Mouse (Mus musculus): ENCODE data around the gene Prrg2. TPM values are rescaled to one million over a fixed set of nuclear protein-coding genes. Genes with fewer than 3 reads are reported as not detected.

Gene Prrg2
- total RNA-seq, 1 experiment = 11.4 TPM

DNA sequence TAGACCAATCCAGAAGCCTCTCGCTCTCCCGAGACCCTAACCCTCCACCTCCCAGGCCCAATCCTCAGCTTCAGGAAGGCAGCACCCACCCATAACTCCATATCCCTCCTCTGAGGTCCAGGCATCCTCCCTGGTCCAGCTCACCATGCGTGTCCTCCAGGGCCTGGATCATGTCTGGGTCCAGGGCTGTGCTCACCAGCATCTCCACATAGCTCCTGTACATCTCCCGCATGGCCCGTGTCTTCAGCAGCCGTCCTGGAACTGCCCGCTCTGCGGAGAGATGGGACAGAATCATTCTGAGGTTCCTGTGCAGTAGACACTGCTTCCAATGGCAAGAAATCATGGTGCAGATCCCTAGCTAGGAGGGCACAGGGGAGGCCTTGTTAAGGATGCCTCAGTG, 31.6 kb downstream of the Prrg2 start:
- H3K36me3 ChIP-seq (ENCODE audit: control insufficient read depth, insufficient read depth, low read length, poor library complexity, severe bottlenecking) = peaks cover 66% of the 10 kb centered on the region
- in situ Hi-C loops (cut with MboI; ENCODE audit: low sequenced_read_pairs in 2 of 2, unreplicated experiment in 2 of 2) = no loop called here
- H3K4me3 ChIP-seq (ENCODE audit: insufficient read depth in 1 of 2, low read depth in 1 of 2, low read length in 2 of 2, poor library complexity in 1 of 2, severe bottlenecking in 1 of 2) = no peak overlapping the region
- H3K9me3 ChIP-seq (ENCODE audit: control insufficient read depth, insufficient read depth, low read depth, low read length) = no peaks in the 10 kb centered on the region
- H3K27ac ChIP-seq (ENCODE audit: insufficient read depth, low read depth, low read length, poor library complexity, severe bottlenecking) = no peak overlapping the region
- peaks cover 0 to 7% of the 10 kb centered on the region in 2 experiments; a peak in 1 of 4 replicates for H3K4me1 ChIP-seq (ENCODE audit: control insufficient read depth in 2 of 2, insufficient read depth in 2 of 2, low read length in 2 of 2, poor library complexity in 1 of 2)
- no peak overlapping the region for H3K9ac ChIP-seq (ENCODE audit: insufficient read depth, low read depth, low read length, poor library complexity, severe bottlenecking)
- no peak for TF ChIP-seq MAFK (IDR thresholded peaks at IDR 0.05; ENCODE audit: insufficient read depth, low read depth, low read length)
- TF ChIP-seq ZNF384 (IDR thresholded peaks at IDR 0.05; ENCODE audit: low read depth, low read length) = no peak
- no peak for TF ChIP-seq ZC3H11A (IDR thresholded peaks at IDR 0.05; ENCODE audit: borderline replicate concordance, low read depth, low read length)
- no peak for TF ChIP-seq HCFC1 (IDR thresholded peaks at IDR 0.05; ENCODE audit: borderline replicate concordance, insufficient read depth, low read length)
- TF ChIP-seq CHD2 (IDR thresholded peaks at IDR 0.05; ENCODE audit: low read depth, low read length) = no peak
- DNase-seq (ENCODE audit: low read depth, low spot score) = no peak

DNA sequence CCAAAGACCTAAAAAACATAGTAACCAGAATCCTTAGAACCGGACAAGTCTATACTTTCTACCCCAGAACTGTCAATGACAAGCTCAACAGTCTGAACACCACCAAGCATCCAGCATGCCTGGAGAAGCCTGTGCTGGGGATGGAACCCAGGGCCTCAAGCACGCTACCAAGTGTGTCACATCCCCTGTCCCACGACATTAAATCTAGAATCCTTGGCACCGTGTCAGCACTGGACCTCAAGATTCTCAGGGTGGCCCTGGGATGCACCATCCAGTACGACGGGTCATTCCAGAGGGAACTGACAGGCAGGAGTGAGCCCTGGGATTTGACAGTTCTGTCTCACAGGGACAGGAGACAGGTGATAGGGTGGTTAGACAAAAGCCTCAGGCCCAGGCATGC, 32.5 kb downstream of the Prrg2 start:
- no peak overlapping the region for H3K9ac ChIP-seq (ENCODE audit: insufficient read depth, low read depth, low read length, poor library complexity, severe bottlenecking)

DNA sequence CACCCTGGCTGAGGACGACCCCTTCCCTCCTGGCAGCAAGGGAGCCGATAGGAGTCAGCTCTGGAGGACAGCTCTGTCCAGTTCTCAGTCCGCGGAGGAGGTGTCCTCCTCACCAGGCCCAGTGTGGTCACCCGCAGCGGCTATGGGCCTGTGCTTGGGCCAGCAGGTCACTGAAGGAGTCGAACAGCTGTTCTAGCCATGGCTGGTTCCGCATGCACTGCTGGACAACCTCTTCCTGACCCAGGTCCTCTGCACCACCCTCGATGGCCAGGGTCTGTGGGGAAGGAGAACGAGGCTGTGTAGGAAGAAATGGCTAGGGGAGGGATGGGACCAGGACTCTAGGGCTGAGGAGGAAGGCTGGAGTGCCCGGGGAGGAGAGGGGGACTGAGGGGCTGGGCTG, 34.1 kb downstream of the Prrg2 start:
- no peak for DNase-seq (ENCODE audit: low read depth, low spot score)
- in situ Hi-C loops (cut with MboI; ENCODE audit: low sequenced_read_pairs in 2 of 2, unreplicated experiment in 2 of 2) = no loop called here

More for the DNA sequence above, 32.5 kb downstream of the Prrg2 start:
- H3K9me3 ChIP-seq (ENCODE audit: control insufficient read depth, insufficient read depth, low read depth, low read length) = no peaks in the 10 kb centered on the region
- peaks cover 63% of the 10 kb centered on the region for H3K36me3 ChIP-seq (ENCODE audit: control insufficient read depth, insufficient read depth, low read length, poor library complexity, severe bottlenecking)
- in situ Hi-C loops (cut with MboI; ENCODE audit: low sequenced_read_pairs in 2 of 2, unreplicated experiment in 2 of 2) = no loop called here
- H3K27ac ChIP-seq (ENCODE audit: insufficient read depth, low read depth, low read length, poor library complexity, severe bottlenecking) = no peak overlapping the region
- TF ChIP-seq HCFC1 (IDR thresholded peaks at IDR 0.05; ENCODE audit: borderline replicate concordance, insufficient read depth, low read length) (no peak), ZC3H11A (IDR thresholded peaks at IDR 0.05; ENCODE audit: borderline replicate concordance, low read depth, low read length) (no peak), MAFK (IDR thresholded peaks at IDR 0.05; ENCODE audit: insufficient read depth, low read depth, low read length) (no peak), CHD2 (IDR thresholded peaks at IDR 0.05; ENCODE audit: low read depth, low read length) (no peak), ZNF384 (IDR thresholded peaks at IDR 0.05; ENCODE audit: low read depth, low read length) (no peak)
- H3K4me1 ChIP-seq (ENCODE audit: control insufficient read depth in 2 of 2, insufficient read depth in 2 of 2, low read length in 2 of 2, poor library complexity in 1 of 2) = peaks cover 0 to 7% of the 10 kb centered on the region in 2 experiments; a peak in 1 of 4 replicates
- no peak overlapping the region for H3K4me3 ChIP-seq (ENCODE audit: insufficient read depth in 1 of 2, low read depth in 1 of 2, low read length in 2 of 2, poor library complexity in 1 of 2, severe bottlenecking in 1 of 2)
- DNase-seq (ENCODE audit: low read depth, low spot score) = no peak

DNA sequence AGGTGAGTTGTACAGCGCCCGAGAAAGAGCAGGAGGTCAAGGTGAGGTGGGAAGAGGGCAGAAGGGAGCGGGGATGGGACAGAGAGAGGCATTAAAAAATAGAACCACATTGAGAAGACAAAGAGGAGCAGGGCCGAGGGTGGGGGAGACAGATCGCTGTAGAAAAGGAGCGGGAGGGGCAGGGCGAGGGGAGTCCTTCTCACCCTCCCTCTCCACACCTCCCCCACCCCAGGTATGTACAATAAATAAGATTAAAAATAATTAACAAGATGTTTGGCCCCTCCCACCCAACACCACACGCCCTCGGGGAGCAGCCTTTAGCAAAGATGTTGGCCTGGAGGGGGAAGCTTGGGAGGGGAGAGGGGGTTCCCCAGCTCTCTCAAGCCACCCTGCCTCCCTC, 34.7 kb downstream of the Prrg2 start:
- no peak for TF ChIP-seq MAFK (IDR thresholded peaks at IDR 0.05; ENCODE audit: insufficient read depth, low read depth, low read length)
- no peak for TF ChIP-seq ZC3H11A (IDR thresholded peaks at IDR 0.05; ENCODE audit: borderline replicate concordance, low read depth, low read length)
- TF ChIP-seq HCFC1 (IDR thresholded peaks at IDR 0.05; ENCODE audit: borderline replicate concordance, insufficient read depth, low read length) = no peak
- no peak for TF ChIP-seq CHD2 (IDR thresholded peaks at IDR 0.05; ENCODE audit: low read depth, low read length)
- DNase-seq (ENCODE audit: low read depth, low spot score) = no peak
- no peak overlapping the region for H3K9ac ChIP-seq (ENCODE audit: insufficient read depth, low read depth, low read length, poor library complexity, severe bottlenecking)
- in situ Hi-C loops (cut with MboI; ENCODE audit: low sequenced_read_pairs in 2 of 2, unreplicated experiment in 2 of 2) = no loop called here
- peaks cover 44% of the 10 kb centered on the region for H3K36me3 ChIP-seq (ENCODE audit: control insufficient read depth, insufficient read depth, low read length, poor library complexity, severe bottlenecking)
- H3K27ac ChIP-seq (ENCODE audit: insufficient read depth, low read depth, low read length, poor library complexity, severe bottlenecking) = peak overlapping the region; percentile 25; the same call in 1 of the 2 replicates
- no peak overlapping the region for H3K4me3 ChIP-seq (ENCODE audit: insufficient read depth in 1 of 2, low read depth in 1 of 2, low read length in 2 of 2, poor library complexity in 1 of 2, severe bottlenecking in 1 of 2)
- peaks cover 0 to 11% of the 10 kb centered on the region in 2 experiments; a peak in 1 of 4 replicates for H3K4me1 ChIP-seq (ENCODE audit: control insufficient read depth in 2 of 2, insufficient read depth in 2 of 2, low read length in 2 of 2, poor library complexity in 1 of 2)
- H3K9me3 ChIP-seq (ENCODE audit: control insufficient read depth, insufficient read depth, low read depth, low read length) = no peaks in the 10 kb centered on the region

More for the DNA sequence above, 34.1 kb downstream of the Prrg2 start:
- no peak overlapping the region for H3K27ac ChIP-seq (ENCODE audit: insufficient read depth, low read depth, low read length, poor library complexity, severe bottlenecking)
- no peak for TF ChIP-seq ZC3H11A (IDR thresholded peaks at IDR 0.05; ENCODE audit: borderline replicate concordance, low read depth, low read length)
- TF ChIP-seq ZNF384 (IDR thresholded peaks at IDR 0.05; ENCODE audit: low read depth, low read length) = no peak
- TF ChIP-seq CHD2 (IDR thresholded peaks at IDR 0.05; ENCODE audit: low read depth, low read length) = no peak
- TF ChIP-seq MAFK (IDR thresholded peaks at IDR 0.05; ENCODE audit: insufficient read depth, low read depth, low read length) = no peak
- TF ChIP-seq HCFC1 (IDR thresholded peaks at IDR 0.05; ENCODE audit: borderline replicate concordance, insufficient read depth, low read length) = no peak
- H3K36me3 ChIP-seq (ENCODE audit: control insufficient read depth, insufficient read depth, low read length, poor library complexity, severe bottlenecking) = peaks cover 48% of the 10 kb centered on the region
- no peaks in the 10 kb centered on the region for H3K9me3 ChIP-seq (ENCODE audit: control insufficient read depth, insufficient read depth, low read depth, low read length)
- peaks cover 0 to 11% of the 10 kb centered on the region in 2 experiments; a peak in 1 of 4 replicates for H3K4me1 ChIP-seq (ENCODE audit: control insufficient read depth in 2 of 2, insufficient read depth in 2 of 2, low read length in 2 of 2, poor library complexity in 1 of 2)
- no peak overlapping the region for H3K4me3 ChIP-seq (ENCODE audit: insufficient read depth in 1 of 2, low read depth in 1 of 2, low read length in 2 of 2, poor library complexity in 1 of 2, severe bottlenecking in 1 of 2)
- H3K9ac ChIP-seq (ENCODE audit: insufficient read depth, low read depth, low read length, poor library complexity, severe bottlenecking) = no peak overlapping the region

DNA sequence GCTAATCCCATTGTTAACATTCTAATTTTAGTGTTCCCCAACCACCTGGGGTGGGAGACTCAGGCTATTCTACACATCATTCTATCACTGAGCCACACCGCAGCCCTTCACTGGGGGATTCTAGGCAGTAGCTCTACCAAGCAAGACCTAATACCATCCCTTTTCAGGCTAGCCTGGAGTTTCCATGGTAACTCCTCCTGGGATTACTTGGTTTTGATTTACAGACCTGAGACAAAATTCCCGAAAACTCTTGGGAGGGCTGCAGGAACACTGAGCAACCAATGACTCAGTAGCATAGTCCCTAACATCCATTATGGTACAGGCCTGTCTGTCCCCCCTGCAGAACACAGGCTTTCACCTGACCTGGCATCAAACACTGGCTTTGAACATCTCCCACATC, 36.2 kb downstream of the Prrg2 start:
- TF ChIP-seq MAFK (IDR thresholded peaks at IDR 0.05; ENCODE audit: insufficient read depth, low read depth, low read length) (no peak), CHD2 (IDR thresholded peaks at IDR 0.05; ENCODE audit: low read depth, low read length) (no peak), ZNF384 (IDR thresholded peaks at IDR 0.05; ENCODE audit: low read depth, low read length) (no peak), ZC3H11A (IDR thresholded peaks at IDR 0.05; ENCODE audit: borderline replicate concordance, low read depth, low read length) (no peak), HCFC1 (IDR thresholded peaks at IDR 0.05; ENCODE audit: borderline replicate concordance, insufficient read depth, low read length) (no peak)
- Histone ChIP-seq H3K4me1 (ENCODE audit: control insufficient read depth in 2 of 2, insufficient read depth in 2 of 2, low read length in 2 of 2, poor library complexity in 1 of 2) (peaks cover 0 to 11% of the 10 kb centered on the region in 2 experiments; a peak in 1 of 4 replicates), H3K4me3 (ENCODE audit: insufficient read depth in 1 of 2, low read depth in 1 of 2, low read length in 2 of 2, poor library complexity in 1 of 2, severe bottlenecking in 1 of 2) (no peak overlapping the region), H3K27ac (ENCODE audit: insufficient read depth, low read depth, low read length, poor library complexity, severe bottlenecking) (no peak overlapping the region), H3K9me3 (ENCODE audit: control insufficient read depth, insufficient read depth, low read depth, low read length) (no peaks in the 10 kb centered on the region), H3K9ac (ENCODE audit: insufficient read depth, low read depth, low read length, poor library complexity, severe bottlenecking) (no peak overlapping the region), H3K36me3 (ENCODE audit: control insufficient read depth, insufficient read depth, low read length, poor library complexity, severe bottlenecking) (peaks cover 35% of the 10 kb centered on the region)
- DNase-seq (ENCODE audit: low read depth, low spot score) = no peak
- in situ Hi-C loops (cut with MboI; ENCODE audit: low sequenced_read_pairs in 2 of 2, unreplicated experiment in 2 of 2) = no loop called here
